Mouse (Mus musculus): Measurements from ENCODE around the gene Bicdl2.

- no peak for TF ChIP-seq POLR2A (IDR thresholded peaks at IDR 0.05; ENCODE audit: control insufficient read depth, extremely low read depth, insufficient read depth, low read length, poor library complexity)
- TF ChIP-seq CTCF (IDR thresholded peaks at IDR 0.05; ENCODE audit: borderline replicate concordance, control insufficient read depth, extremely low read depth, insufficient read depth, low read length, poor library complexity): no peak
These were observed 14.8 kb downstream of the Bicdl2 start for GRCm38 (mm10) chr17:23675127-23675526.
